Mouse (Mus musculus): ENCODE data around the gene Sesn2.
A peak's percentile ranks its signal among the peaks of the same experiment; 100 is the strongest.

Gene Sesn2

DNA sequence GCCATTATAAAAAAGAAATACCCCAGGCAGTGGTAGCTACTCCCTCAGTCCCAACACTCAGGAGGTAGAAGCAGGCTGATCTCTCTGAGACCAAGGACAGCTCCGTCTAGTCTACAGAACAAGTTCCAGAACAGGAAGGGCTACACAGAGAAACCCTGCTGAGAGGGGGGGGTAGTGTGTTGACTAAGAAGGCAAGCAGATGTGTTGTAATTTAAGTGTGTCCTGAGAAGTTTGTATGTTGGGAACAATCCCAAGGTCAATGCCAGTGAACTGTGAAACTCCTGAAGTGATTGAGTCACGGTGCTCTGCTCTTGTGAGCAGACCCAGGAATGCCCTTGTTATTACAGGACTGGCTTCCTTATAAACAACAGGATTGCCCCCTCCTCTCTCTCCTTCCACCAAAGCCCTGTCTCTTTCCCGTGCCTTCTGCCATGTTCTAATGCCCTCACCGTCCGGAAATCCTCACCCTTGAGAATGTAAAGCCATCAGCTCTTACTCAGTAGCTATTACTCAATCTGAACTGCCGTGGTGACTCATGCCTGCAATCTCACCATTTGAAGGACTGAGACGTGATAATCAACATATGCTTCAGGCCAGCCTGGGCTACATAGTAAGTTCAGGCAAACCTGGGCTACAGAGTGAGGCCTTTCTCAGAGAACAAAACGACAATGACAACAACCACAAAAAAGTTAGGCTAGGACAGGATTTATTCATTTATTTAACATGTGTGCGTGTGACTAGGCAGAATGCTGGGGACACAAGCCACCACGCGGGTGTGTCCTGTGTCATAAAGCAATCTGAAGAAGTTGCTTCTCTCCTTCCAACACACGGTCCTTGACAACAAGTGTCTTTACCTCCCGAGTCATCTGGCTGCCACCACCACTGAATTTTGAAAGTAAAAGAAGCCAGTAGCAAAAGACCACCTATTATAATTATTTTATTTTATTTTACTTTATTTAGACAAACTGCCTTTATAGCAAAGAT is 34.1 kb downstream of the Sesn2 start:
- no peak for DNase-seq (ENCODE audit: low read depth, low spot score)
- H3K36me3 ChIP-seq (ENCODE audit: control insufficient read depth, insufficient read depth, low read length, poor library complexity, severe bottlenecking) = no peaks in the 10 kb centered on the region

DNA sequence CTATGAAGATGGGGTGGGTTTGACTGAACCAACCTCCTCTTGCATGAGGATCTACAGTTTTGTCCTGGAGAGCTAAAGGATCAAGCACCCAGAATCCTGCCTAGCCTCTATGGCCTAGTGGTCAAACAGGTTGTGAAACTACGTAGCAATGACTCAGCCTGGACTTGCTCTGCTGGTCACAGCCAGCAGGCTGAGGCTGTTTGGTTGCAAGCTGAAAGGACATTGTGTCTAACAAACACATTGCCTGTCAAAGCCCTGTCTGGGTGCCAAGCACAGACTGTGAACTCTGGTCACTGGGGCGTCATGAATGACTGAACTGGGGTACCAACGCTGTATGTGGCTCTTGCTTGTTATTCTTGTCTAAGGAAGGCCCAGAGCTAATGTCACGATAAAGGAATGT is 35.7 kb downstream of the Sesn2 start:
- DNase-seq (ENCODE audit: low read depth, low spot score) = peak; percentile 20
- H3K36me3 ChIP-seq (ENCODE audit: control insufficient read depth, insufficient read depth, low read length, poor library complexity, severe bottlenecking) = no peaks in the 10 kb centered on the region
- no peaks in the 10 kb centered on the region for H3K27me3 ChIP-seq (ENCODE audit: control insufficient read depth, insufficient read depth, low read length, poor library complexity, severe bottlenecking)

More for the DNA sequence above, 34.1 kb downstream of the Sesn2 start:
- H3K27me3 ChIP-seq (ENCODE audit: control insufficient read depth, insufficient read depth, low read length, poor library complexity, severe bottlenecking) = no peaks in the 10 kb centered on the region

DNA sequence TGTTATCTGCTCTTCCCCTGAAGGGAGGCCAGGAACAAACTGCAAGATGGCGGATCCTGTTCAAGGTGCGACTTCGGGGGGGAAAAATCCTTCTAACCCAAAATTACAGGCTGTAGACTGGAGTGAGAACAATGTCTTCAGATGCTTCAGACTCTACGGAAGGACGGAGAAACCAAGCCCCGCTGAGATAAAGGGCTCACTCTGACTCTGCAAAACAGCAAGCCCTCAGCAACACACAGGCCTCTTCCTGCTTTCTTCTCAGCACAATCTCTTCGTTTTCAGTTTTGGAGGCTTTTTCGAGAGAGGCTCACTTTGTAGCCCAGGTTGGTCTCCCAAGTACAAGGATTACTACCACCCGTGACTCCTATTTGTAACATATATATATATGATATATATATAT is 36.9 kb downstream of the Sesn2 start:
- Histone ChIP-seq H3K36me3 (ENCODE audit: control insufficient read depth, insufficient read depth, low read length, poor library complexity, severe bottlenecking) (no peaks in the 10 kb centered on the region), H3K27me3 (ENCODE audit: control insufficient read depth, insufficient read depth, low read length, poor library complexity, severe bottlenecking) (no peaks in the 10 kb centered on the region)
- no peak for DNase-seq (ENCODE audit: low read depth, low spot score)

GRCm38 (mm10) chr4:132469873-132470272 is 40.4 kb downstream of the Sesn2 start:
- no peak for DNase-seq (ENCODE audit: low read depth, low spot score)
- no peaks in the 10 kb centered on the region for H3K36me3 ChIP-seq (ENCODE audit: control insufficient read depth, insufficient read depth, low read length, poor library complexity, severe bottlenecking)
- H3K27me3 ChIP-seq (ENCODE audit: control insufficient read depth, insufficient read depth, low read length, poor library complexity, severe bottlenecking) = no peaks in the 10 kb centered on the region

- Histone ChIP-seq H3K36me3 (ENCODE audit: control insufficient read depth, insufficient read depth, low read length, poor library complexity, severe bottlenecking) (peaks cover 10% of the 10 kb centered on the region), H3K27me3 (ENCODE audit: control insufficient read depth, insufficient read depth, low read length, poor library complexity, severe bottlenecking) (no peaks in the 10 kb centered on the region; the same call in 1 of the 2 replicates)
- DNase-seq (ENCODE audit: low read depth, low spot score) = no peak
Observed at GRCm38 (mm10) chr4:132464255-132464613, 46.1 kb downstream of the Sesn2 start.

DNA sequence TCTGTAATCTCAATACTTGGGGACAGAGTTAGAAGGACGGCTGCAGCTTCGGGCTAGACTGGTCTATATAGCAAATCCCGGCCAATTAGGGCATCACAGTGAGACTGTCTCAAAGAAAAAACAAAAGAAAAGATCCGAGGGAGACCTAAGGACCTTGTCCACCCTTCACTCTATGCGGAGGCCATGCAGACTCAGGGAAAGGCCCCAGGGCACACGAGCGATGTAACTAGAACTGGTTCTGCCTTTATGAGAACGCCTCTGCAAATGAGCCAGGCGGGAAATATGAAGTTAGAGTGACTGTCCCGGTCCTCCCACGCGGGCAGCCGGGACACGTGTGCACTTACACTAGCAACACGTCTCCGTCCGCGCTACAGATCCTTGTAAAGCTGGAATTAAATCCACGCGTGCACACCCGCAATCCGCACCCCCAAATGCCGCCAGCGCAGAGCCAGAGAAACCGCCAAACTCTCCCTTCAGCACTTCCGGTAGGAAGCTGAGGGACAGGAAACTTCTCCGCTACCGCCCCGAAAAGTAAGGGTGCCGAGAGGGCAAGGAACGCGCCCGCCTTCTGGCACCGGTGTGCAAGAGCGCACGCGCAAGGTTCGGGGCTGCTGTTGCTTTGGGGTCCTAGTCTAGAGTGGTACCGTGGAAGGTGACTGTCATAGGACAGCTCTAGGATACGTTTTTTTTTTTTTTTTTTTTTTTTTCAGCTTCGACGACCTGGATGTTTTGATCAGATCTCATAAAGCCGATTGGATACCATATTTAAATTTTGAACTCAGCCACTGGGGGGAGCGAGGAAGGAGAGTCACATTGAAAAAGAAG is 46.7 kb downstream of the Sesn2 start, which contains the start of gene Med18:
Gene Med18 (minus strand): TSS at position 492 of the 825 bp plus-strand sequence.
- Histone ChIP-seq H3K36me3 (ENCODE audit: control insufficient read depth, insufficient read depth, low read length, poor library complexity, severe bottlenecking) (peaks cover 11% of the 10 kb centered on the region), H3K27me3 (ENCODE audit: control insufficient read depth, insufficient read depth, low read length, poor library complexity, severe bottlenecking) (no peaks in the 10 kb centered on the region; the same call in 1 of the 2 replicates)
- DNase-seq (ENCODE audit: low read depth, low spot score) = peak; percentile 93

- peaks cover 11% of the 10 kb centered on the region for H3K36me3 ChIP-seq (ENCODE audit: control insufficient read depth, insufficient read depth, low read length, poor library complexity, severe bottlenecking)
- no peak for DNase-seq (ENCODE audit: low read depth, low spot score)
- H3K27me3 ChIP-seq (ENCODE audit: control insufficient read depth, insufficient read depth, low read length, poor library complexity, severe bottlenecking) = no peaks in the 10 kb centered on the region; the same call in 1 of the 2 replicates
Observed at GRCm38 (mm10) chr4:132462836-132463235, 47.5 kb downstream of the Sesn2 start.

- H3K36me3 ChIP-seq (ENCODE audit: control insufficient read depth, insufficient read depth, low read length, poor library complexity, severe bottlenecking) = peaks cover 11% of the 10 kb centered on the region
- no peaks in the 10 kb centered on the region; the same call in 1 of the 2 replicates for H3K27me3 ChIP-seq (ENCODE audit: control insufficient read depth, insufficient read depth, low read length, poor library complexity, severe bottlenecking)
- no peak for DNase-seq (ENCODE audit: low read depth, low spot score)
Observed at GRCm38 (mm10) chr4:132460225-132460624, 50.1 kb downstream of the Sesn2 start.

- no peak for DNase-seq (ENCODE audit: low read depth, low spot score)
- H3K36me3 ChIP-seq (ENCODE audit: control insufficient read depth, insufficient read depth, low read length, poor library complexity, severe bottlenecking) = peaks cover 11% of the 10 kb centered on the region
Observed at GRCm38 (mm10) chr4:132455561-132455960, 54.7 kb downstream of the Sesn2 start.

DNA sequence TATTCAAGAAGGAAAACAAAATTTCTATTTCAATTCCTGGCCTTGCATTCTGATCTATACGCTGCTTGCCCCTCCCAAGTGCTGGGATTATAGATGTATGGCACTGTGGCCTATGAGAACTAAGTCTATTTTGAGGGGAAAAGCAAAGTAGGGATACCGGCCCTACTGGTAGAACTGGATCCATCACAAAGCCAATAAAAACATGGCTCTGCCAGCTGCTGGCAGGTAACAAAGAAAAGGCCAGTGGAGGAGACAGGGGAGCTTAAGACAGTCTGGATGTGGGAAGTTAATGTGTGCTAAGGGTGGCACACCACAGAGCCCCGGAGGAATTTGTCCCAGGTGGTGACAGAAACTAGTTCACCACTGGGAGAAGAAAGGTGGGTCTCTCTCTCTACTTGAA is 55.2 kb downstream of the Sesn2 start:
- H3K27me3 ChIP-seq (ENCODE audit: control insufficient read depth, insufficient read depth, low read length, poor library complexity, severe bottlenecking) = no peaks in the 10 kb centered on the region
- no peak for DNase-seq (ENCODE audit: low read depth, low spot score)

More at GRCm38 (mm10) chr4:132455561-132455960, 54.7 kb downstream of the Sesn2 start:
- no peaks in the 10 kb centered on the region for H3K27me3 ChIP-seq (ENCODE audit: control insufficient read depth, insufficient read depth, low read length, poor library complexity, severe bottlenecking)

DNA sequence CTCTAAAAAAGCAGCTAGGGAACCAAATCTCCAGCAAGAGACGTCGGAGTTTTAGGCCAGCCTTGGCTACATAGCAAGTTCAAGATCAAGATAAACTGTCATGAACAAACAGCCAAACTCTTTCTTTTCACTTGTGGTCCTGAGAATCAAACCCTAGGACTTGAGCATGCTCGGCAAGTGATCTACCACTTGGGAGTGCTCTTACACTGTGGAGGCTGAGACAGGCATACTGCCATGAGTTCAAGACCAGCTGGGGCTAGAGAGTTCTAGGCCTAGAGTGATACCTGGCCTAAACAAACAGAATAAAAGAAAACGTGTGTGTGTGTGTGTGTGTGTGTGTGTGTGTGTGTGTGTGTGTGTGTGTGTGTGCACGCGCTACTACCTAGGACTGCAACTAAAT is 56.1 kb downstream of the Sesn2 start:
- Histone ChIP-seq H3K36me3 (ENCODE audit: control insufficient read depth, insufficient read depth, low read length, poor library complexity, severe bottlenecking) (peaks cover 1% of the 10 kb centered on the region; the same call in 1 of the 2 replicates), H3K27me3 (ENCODE audit: control insufficient read depth, insufficient read depth, low read length, poor library complexity, severe bottlenecking) (no peaks in the 10 kb centered on the region)
- DNase-seq (ENCODE audit: low read depth, low spot score) = no peak

More for the DNA sequence above, 55.2 kb downstream of the Sesn2 start:
- H3K36me3 ChIP-seq (ENCODE audit: control insufficient read depth, insufficient read depth, low read length, poor library complexity, severe bottlenecking) = peaks cover 9% of the 10 kb centered on the region

DNA sequence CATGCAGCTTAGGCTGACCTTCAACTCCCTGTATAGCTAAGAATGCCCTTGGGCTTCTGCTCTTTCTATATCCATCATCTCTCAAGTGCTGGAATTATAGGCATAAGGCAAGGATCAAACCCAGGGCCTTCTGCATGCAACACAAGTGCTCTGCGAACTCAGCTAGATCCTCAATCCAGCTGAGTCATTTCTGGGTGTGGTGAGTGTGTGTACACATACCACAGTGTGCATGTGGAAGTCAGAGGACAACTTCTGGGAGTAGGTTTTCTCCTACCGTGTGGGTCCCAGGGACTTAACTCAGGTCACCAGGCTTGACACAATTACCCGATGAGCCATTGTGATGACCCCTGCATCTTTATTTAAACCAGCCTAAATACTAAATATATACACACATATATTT is 60.5 kb downstream of the Sesn2 start:
- no peak for DNase-seq (ENCODE audit: low read depth, low spot score)
- no peaks in the 10 kb centered on the region for H3K27me3 ChIP-seq (ENCODE audit: control insufficient read depth, insufficient read depth, low read length, poor library complexity, severe bottlenecking)
- H3K36me3 ChIP-seq (ENCODE audit: control insufficient read depth, insufficient read depth, low read length, poor library complexity, severe bottlenecking) = no peaks in the 10 kb centered on the region

- no peaks in the 10 kb centered on the region for H3K27me3 ChIP-seq (ENCODE audit: control insufficient read depth, insufficient read depth, low read length, poor library complexity, severe bottlenecking)
- no peaks in the 10 kb centered on the region for H3K36me3 ChIP-seq (ENCODE audit: control insufficient read depth, insufficient read depth, low read length, poor library complexity, severe bottlenecking)
- DNase-seq (ENCODE audit: low read depth, low spot score) = no peak
Observed at GRCm38 (mm10) chr4:132446105-132446504, 64.2 kb downstream of the Sesn2 start.

DNA sequence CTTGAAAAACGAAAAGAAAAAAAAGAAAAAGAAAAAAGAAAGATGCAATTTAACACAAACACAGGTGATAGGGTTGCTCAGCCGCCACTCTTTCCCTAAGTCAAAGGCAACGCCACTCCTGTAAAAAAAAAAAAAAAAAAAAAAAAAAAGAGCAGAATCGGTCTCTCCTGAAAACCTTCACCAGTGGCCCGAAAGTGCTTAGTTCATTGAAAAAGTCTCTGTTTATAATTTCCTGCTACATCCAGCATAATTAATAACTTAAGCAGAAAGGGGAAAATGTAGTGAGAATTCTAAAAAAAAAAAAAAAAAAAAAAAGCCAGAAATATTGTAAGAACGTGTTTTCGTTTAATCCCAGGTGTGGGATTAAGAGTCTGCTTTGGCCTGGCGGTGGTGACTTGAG is 65.8 kb downstream of the Sesn2 start:
- DNase-seq (ENCODE audit: low read depth, low spot score) = no peak
- no peaks in the 10 kb centered on the region for H3K36me3 ChIP-seq (ENCODE audit: control insufficient read depth, insufficient read depth, low read length, poor library complexity, severe bottlenecking)
- no peaks in the 10 kb centered on the region for H3K27me3 ChIP-seq (ENCODE audit: control insufficient read depth, insufficient read depth, low read length, poor library complexity, severe bottlenecking)
